Mouse (Mus musculus) liver, embryonic 14.5 days (tissue): Measurements from ENCODE around the gene Ccdc43.

Source experiments
- CTCF ChIP-seq: IDR thresholded peaks from 2 replicates; pipeline ENCODE4 v1.5.1; 2016; ENCODE audit warnings: antibody characterized with exemption, low read depth, control low read depth
- EP300 ChIP-seq: IDR thresholded peaks from 2 replicates; pipeline ENCODE4 v1.6.1; 2016; ENCODE audit warnings: antibody characterized with exemption, low read depth

DNA sequence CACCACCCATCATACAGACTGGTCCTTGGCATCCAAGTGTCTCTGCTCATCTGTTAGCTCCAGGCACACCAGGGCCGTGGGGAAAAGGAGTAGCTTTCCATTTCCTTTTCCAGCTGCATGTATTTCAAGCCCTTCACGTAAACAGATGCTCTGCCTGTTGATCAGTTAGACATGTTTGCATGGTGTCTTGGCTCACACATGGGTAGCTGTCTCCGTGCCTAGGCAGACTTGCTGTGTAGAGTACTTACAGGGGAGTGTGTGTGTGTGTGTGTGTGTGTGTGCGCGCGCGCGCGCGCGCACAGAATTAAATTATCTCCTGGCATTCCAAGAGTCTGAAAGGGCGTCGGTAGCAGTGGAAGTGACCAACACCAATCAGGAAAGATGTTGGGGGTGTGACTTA is 51.4 kb downstream of the Ccdc43 start:
- TF ChIP-seq CTCF = no peak
- TF ChIP-seq EP300 = no peak
